30 mouse cellular contexts compared by ENCODE assay signal in genomic region chr12:72310818-72311217, GRCm38 (mm10).
"Had no signal": no experiment of that assay in that cellular context is flagged by ENCODE, and none has a peak within 500 bp of the region (broad histone marks: within the 10 kb centered on the region; RNA-seq: fewer than 3 reads in every experiment).

No protein-coding gene starts in this region.

- H3K4me3 ChIP-seq: limb, embryonic 10.5 days; limb, embryonic 12.5 days; limb, embryonic 13.5 days; limb, embryonic 15.5 days; liver, embryonic 12.5 days; liver, embryonic 13.5 days; liver, embryonic 15.5 days; lung, embryonic 15.5 days; megakaryocyte, embryonic 14.5 days; midbrain, embryonic 10.5 days; midbrain, embryonic 12.5 days; midbrain, embryonic 13.5 days; midbrain, embryonic 15.5 days; myocyte; neural tube, embryonic 12.5 days had no signal

- DNase-seq: left cerebral cortex, postnatal 4 days; liver; liver, embryonic 13.5 days; liver, postnatal 0 days; lung, adult 18-20 months; lung, adult 2 months; lung, embryonic 14.5 days; lung, postnatal 10 days; lung, postnatal 14 days; lung, postnatal 36 days; lung, postnatal 4 days; midbrain, embryonic 14.5 days had no signal

- ATAC-seq: liver, embryonic 12.5 days; liver, postnatal 0 days; lung, postnatal 0 days; midbrain, embryonic 13.5 days; midbrain, embryonic 15.5 days; midbrain, embryonic 16.5 days had no signal

- H3K27ac ChIP-seq: limb, embryonic 10.5 days; limb, embryonic 12.5 days; limb, embryonic 13.5 days; limb, embryonic 15.5 days; liver, embryonic 12.5 days; liver, embryonic 13.5 days; liver, embryonic 14.5 days; liver, embryonic 15.5 days; lung, embryonic 15.5 days; macrophage; midbrain, embryonic 10.5 days; midbrain, embryonic 12.5 days; midbrain, embryonic 13.5 days; midbrain, embryonic 15.5 days; neural tube, embryonic 12.5 days had no signal
